Mouse (Mus musculus) spleen, adult 2 months (tissue): Measurements from ENCODE around the gene Trpc7.

ENCODE experiments used
- CTCF ChIP-seq: fragments of 200-500 bp; IDR thresholded peaks from 2 replicates; pipeline ENCODE4 v1.5.1; 2011; ENCODE audit warnings: mild to moderate bottlenecking, inconsistent platforms; ENCODE audit not compliant: insufficient read depth, insufficient read length, insufficient replicate concordance; ENCODE audit errors: extremely low read depth
- POLR2A ChIP-seq: fragments of 200-500 bp; IDR thresholded peaks from 2 replicates; pipeline ENCODE4 v1.6.1; 2011; ENCODE audit warnings: low read depth, low read length, inconsistent platforms

GRCm38 (mm10) chr13:56806776-56807490 is 88.9 kb downstream of the Trpc7 start:
- TF ChIP-seq CTCF: peak; percentile 83
- no peak for TF ChIP-seq POLR2A
